Mouse (Mus musculus) monocyte, adult 5-6 weeks (primary cell): ENCODE results near the gene Spon1. TPM values are rescaled to one million over a fixed set of nuclear protein-coding genes. Genes with fewer than 3 reads are reported as not detected.

Source experiments
- ATAC-seq: fragments of 153-309, 156-312 bp; replicated peaks from 2 replicates; pipeline ENCODE4 v1.8.0; 2017; ENCODE audit warnings: mild to moderate bottlenecking; ENCODE audit not compliant: low TSS enrichment, insufficient number of reproducible peaks, severe bottlenecking, poor library complexity, low FRiP score
- total RNA-seq: library from RNA; stranded (forward); fragments of 200-1000, 200-491, 200-594 nt; gene quantifications from 3 replicates; pipeline ENCODE4 v1.2.3, GENCODE M21; 2017

Spon1 gene
- total RNA-seq, 1 experiment from 2014 or later = not detected

DNA sequence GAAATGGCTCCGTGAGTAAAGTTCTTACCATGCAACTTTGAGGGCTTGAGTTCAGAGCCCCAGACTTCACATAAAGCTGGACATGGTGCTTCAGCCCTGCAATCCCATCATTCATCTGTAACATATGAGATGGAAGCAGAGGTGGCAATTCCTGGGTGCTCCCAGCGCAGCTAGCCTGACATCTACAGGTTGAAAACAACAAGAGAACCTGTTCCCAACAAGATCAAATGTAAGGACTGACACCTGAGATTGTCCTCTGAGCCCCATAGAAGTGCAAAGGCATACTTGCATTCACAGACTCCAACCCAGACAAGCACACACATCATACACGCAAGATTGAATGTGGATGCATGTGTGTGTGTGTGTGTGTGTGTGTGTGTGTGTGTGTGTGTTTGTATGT lies 114.2 kb downstream of the Spon1 start:
- no peak for ATAC-seq

- no peak for ATAC-seq
Observed at GRCm38 (mm10) chr7:113890782-113891181, 125.0 kb downstream of the Spon1 start.

DNA sequence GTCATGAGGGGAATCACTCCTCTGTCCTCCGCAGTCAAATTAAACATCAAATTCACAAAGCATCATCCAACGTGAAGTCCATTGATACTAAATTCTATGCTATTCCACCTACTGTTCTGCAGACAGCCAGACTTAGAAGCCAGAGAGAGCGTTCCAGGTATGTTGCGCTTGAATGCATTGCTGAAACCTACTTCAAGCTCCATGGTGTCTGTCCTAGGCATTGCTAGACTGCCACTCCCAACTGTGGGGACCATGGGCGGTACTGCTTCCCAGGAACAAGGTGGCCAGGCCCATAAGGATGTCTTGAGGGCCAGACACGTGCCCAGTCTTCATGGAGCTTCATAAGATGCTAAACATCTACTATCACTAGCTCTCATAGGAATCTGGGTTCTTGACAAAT lies 125.7 kb downstream of the Spon1 start:
- no peak for ATAC-seq

- ATAC-seq = no peak; the same call in 1 of the 2 replicates
Observed at GRCm38 (mm10) chr7:113893944-113894662, 128.3 kb downstream of the Spon1 start.

GRCm38 (mm10) chr7:113895266-113895665 lies 129.5 kb downstream of the Spon1 start:
- ATAC-seq = no peak

GRCm38 (mm10) chr7:113898388-113898787 lies 132.6 kb downstream of the Spon1 start:
- ATAC-seq = no peak

DNA sequence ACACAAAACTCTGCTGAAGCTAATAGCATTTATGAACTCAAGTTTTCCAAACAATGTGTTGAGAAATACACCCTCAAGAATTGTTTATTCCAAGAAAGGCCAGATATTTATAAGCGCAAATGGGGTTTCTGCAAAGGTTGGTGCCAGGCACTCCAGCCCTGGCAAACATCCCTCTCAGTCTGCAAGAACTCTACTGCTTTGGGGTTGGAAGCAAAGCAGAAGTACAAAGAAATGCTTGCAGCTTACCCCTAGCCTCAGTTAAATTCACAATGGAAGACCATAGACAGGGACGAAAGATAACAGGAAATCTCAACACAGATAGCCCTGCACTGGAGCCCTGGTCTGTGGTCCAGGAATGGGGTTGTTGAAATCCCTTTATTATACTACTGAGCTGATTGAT lies 135.7 kb downstream of the Spon1 start:
- no peak for ATAC-seq

DNA sequence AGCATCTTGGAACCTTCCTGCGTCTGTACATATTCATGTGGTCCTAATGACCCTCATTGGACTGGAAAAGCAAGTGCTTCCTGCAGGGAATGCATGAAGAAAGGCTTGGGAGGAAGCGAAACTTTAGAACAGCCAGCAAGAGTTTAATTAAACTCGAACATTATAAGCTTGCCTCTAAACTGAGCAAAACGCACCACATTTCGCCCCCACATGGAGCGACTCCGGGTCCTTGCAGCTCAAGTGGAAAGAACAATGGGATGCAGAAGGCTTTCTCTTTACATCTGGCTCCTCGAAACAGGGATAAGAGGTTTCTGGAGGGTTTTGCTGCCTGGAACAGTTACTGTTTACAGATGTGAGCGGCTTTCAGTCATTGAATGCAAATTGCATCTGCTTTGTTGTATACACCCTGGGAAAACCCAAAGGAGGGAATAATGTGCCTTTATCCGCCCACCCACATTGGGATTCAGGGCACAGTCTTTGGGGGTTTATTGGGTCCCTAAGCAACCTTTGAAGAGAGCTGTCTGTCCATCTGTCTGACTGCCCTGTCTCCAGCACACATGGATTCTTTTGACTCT lies 136.2 kb downstream of the Spon1 start:
- ATAC-seq = no peak

GRCm38 (mm10) chr7:113903127-113903827 lies 137.5 kb downstream of the Spon1 start:
- no peak for ATAC-seq

GRCm38 (mm10) chr7:113903939-113904338 lies 138.1 kb downstream of the Spon1 start:
- ATAC-seq = no peak

DNA sequence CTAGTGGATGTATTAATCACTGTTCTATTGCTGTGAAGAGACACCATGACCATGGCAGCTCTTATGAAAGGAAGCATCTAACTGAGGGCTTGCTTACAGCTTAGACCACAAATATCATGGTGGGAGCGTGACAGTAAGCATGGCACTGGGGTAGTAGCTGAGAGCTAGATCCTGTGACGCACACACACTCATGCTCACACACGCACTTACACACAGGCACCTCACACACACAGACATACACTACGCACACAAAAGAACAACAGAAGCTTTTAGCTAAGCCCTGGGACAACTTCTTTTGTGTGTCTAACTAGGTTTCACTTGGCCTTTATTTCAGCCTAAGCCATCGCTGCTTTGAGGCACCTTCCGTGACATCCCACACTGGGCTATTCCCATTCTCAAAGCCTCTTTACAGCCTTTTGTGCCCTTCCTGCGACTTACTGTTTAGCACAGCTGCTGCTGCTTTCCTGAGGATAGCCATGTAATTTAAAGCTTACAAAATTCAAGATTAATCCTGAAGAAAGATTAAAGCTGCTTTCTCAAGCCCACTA lies 138.6 kb downstream of the Spon1 start:
- no peak for ATAC-seq

- no peak for ATAC-seq
Observed at GRCm38 (mm10) chr7:113909161-113909825, 143.5 kb downstream of the Spon1 start.

- no peak for ATAC-seq
Observed at GRCm38 (mm10) chr7:113910856-113911255, 145.1 kb downstream of the Spon1 start.

- no peak for ATAC-seq
Observed at GRCm38 (mm10) chr7:113915936-113916335, 150.1 kb downstream of the Spon1 start.

- no peak for ATAC-seq
Observed at GRCm38 (mm10) chr7:113918916-113919315, 153.1 kb downstream of the Spon1 start.

GRCm38 (mm10) chr7:113919505-113919904 lies 153.7 kb downstream of the Spon1 start:
- ATAC-seq = no peak

- no peak for ATAC-seq
Observed at GRCm38 (mm10) chr7:113920056-113920455, 154.3 kb downstream of the Spon1 start.

DNA sequence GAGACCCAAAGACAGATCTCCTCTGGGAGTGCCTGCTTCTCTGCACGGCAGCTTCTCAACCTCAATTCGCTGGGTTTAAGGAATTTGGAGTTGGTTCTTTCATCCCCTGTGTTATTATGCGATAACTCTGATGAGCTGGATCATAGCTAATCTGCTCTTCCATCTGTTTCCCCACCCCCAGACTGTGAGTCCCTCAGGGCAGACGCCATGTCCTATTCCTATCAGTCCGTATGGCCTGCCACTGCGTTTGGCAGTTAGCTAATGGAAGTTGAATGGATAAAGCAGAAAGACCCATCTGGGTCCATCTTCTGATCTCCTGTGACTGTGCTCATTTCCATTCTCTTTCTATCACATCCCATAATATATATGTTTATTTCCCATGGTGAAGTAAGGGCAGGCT lies 158.8 kb downstream of the Spon1 start:
- no peak for ATAC-seq

DNA sequence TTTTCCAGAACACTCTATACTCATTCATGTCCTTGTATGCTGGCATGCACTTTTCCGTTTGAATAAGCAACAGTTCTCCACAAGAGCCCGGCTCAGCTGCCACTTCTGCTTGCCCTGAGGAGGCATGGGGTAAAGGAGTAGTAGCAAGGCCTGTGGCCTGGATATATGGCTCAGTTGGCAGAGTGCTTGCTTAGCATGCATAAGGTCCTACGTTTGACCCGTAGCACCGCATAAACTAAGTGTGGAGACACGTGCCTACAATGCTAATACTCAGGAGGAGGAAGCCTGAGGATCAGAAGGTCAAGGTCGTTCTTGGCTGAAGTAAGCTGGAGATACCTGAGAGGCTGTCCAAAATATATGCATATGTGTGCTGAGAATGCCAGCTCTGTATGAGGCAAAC lies 185.1 kb downstream of the Spon1 start:
- ATAC-seq = no peak
